Mouse (Mus musculus) olfactory bulb, adult 2 months (tissue): ENCODE measurements around the gene Tpd52l1.

Experiments
- CTCF ChIP-seq: fragments of 200-500 bp; IDR thresholded peaks from 2 replicates; pipeline ENCODE4 v1.5.1; 2012; ENCODE audit warnings: low read depth, mild to moderate bottlenecking, low read length, moderate library complexity; ENCODE audit not compliant: insufficient read depth
- POLR2A ChIP-seq: fragments of 200-500 bp; IDR thresholded peaks from 2 replicates; pipeline ENCODE4 v1.6.1; 2012; ENCODE audit warnings: mild to moderate bottlenecking, low read depth, low read length, moderate library complexity; ENCODE audit not compliant: insufficient read depth

DNA sequence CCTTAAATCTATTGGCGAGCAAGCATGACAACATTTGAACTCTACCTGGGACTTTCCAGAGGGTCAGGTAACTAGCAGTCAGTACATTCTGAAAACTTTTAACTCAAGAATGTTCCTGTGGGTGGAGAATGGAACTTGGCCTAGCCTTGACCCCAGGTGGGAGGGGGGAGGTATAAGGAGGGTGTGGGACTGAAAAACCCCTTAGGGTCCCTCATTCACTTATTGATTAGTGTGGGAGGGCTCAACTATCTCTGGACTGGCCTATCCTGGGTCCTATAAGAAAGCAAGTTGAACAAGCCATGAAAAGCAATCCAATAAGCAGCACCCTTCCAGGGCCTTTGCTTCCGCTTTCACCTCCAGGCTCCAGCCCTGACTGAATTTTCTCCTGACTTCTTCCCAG is 142.3 kb downstream of the Tpd52l1 start:
- TF ChIP-seq POLR2A, result no peak
- no peak for TF ChIP-seq CTCF
